Mouse (Mus musculus): ENCODE data around the gene Arhgap31.

DNA sequence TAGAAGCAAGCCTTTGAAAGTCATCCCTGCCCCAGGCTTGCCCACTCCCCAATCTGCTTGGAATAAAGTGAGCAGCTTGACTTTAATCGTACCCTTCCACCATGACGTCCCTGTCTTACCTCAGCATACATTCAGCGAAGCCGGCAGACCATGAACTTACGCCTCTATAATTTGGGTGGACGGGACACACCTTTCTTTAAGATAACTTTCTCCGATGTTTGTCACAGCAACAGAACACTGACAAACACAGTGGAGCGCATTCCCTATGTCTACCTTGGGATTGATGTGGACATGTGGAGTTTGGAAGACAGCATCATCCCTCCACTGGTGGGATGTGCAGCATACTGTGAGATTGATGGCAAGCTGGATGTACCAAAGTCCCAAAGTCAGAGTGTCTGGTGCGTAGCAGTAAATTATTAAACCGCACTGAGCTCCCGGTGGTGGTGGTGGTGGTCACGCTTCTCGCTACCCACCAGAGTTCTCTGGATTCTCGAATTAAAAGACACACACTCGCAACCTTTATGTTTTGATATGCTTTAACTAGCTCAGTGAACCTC lies 15.6 kb upstream of the Arhgap31 start:
- no peak for TF ChIP-seq POLR2A (IDR thresholded peaks at IDR 0.05; ENCODE audit: insufficient read depth, low read depth, low read length)
- no peak for TF ChIP-seq CTCF (IDR thresholded peaks at IDR 0.05; ENCODE audit: insufficient read depth, low read depth, low read length)

All from olfactory bulb, adult 2 months (tissue).